Mouse (Mus musculus) CH12.LX (cell line): ENCODE results near the gene Pus10.

Experiments used
- CTCF ChIP-seq, 2 experiments: IDR thresholded peaks in 1 of 2; conservative IDR thresholded peaks in 1 of 2; 2 replicates each; pipeline ENCODE4 v1.5.1; 2011 to 2012; ENCODE audit warnings: low read depth in 2 of 2, low read length in 2 of 2, improper control_type of control experiment in 1 of 2, inconsistent platforms in 1 of 2, mild to moderate bottlenecking in 1 of 2, moderate library complexity in 1 of 2
- ETS1 ChIP-seq: conservative IDR thresholded peaks from 2 replicates; pipeline ENCODE4 v1.6.1; 2012; ENCODE audit warnings: low read depth, mild to moderate bottlenecking, inconsistent platforms, low read length, improper control_type of control experiment, moderate library complexity
- MAFK ChIP-seq: IDR thresholded peaks from 2 replicates; pipeline ENCODE4 v1.6.1; 2011; ENCODE audit warnings: low read length, improper control_type of control experiment; ENCODE audit not compliant: insufficient replicate concordance
- NELFE ChIP-seq: IDR thresholded peaks from 2 replicates; pipeline ENCODE4 v1.6.1; 2011; ENCODE audit warnings: low read depth, low read length, improper control_type of control experiment
- POLR2A ChIP-seq: IDR thresholded peaks from 2 replicates; pipeline ENCODE4 v1.6.1; 2011; ENCODE audit warnings: low read depth, mild to moderate bottlenecking, improper control_type of control experiment, low read length
- RAD21 ChIP-seq: IDR thresholded peaks from 2 replicates; pipeline ENCODE4 v1.6.1; 2011; ENCODE audit warnings: low read depth, mild to moderate bottlenecking, low read length, improper control_type of control experiment, moderate library complexity
- RCOR1 ChIP-seq: conservative IDR thresholded peaks from 2 replicates; pipeline ENCODE4 v1.6.1; 2012; ENCODE audit warnings: low read depth, mild to moderate bottlenecking, inconsistent platforms, low read length, improper control_type of control experiment
- USF1 ChIP-seq: IDR thresholded peaks from 2 replicates; pipeline ENCODE4 v1.6.1; 2014; ENCODE audit warnings: low read depth, mild to moderate bottlenecking, inconsistent platforms, low read length, improper control_type of control experiment
- ZMIZ1 ChIP-seq: IDR thresholded peaks from 2 replicates; pipeline ENCODE4 v1.6.1; 2012; ENCODE audit warnings: low read depth, mild to moderate bottlenecking, inconsistent platforms, low read length, improper control_type of control experiment

GRCm38 (mm10) chr11:23740895-23741294, 75.4 kb downstream of the Pus10 start:
- TF ChIP-seq ETS1 (no peak), ZMIZ1 (no peak), RAD21 (no peak), CTCF (conservative IDR thresholded peaks at IDR 0.05 in 1 of 2, IDR thresholded peaks at IDR 0.05 in 1 of 2; ENCODE audit: low read depth in 2 of 2, low read length in 2 of 2) (no peak), RCOR1 (no peak), POLR2A (no peak), NELFE (no peak), USF1 (no peak), MAFK (no peak)
